Mouse (Mus musculus): Measurements from ENCODE around the gene Morn5. TPM values are rescaled to one million over a fixed set of nuclear protein-coding genes. Genes with fewer than 3 reads are reported as not detected.

Morn5 gene
- polyA plus RNA-seq, 1 experiment from 2014 or later: 6.8 TPM

DNA sequence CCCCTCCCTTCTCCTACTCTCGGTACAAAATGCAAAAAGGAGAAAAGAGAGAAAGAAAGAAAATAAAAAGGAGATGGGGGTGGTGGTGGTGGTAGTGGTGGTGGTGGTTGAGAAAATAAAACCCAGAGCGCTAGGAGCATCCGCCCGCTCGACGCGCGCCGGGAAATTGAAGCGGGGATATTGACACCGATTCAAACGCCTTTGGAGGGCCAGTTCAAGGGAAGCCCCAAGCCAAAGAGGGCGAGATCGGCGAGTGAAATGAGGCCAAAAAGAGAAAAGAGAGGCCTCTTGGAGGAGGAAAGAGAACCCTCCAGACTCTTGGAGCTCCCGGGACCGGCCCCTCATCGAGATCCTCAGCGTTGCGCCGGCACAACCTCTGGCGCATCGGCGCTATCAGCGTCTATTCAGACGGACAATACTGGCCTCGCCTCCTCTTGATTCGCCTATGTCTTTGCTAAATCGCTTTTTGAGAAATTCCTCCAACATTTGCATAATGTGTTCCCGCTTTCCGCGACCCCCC is 55.2 kb downstream of the Morn5 start:
- H3K4me1 ChIP-seq (ENCODE audit: control insufficient read depth, insufficient read depth, low read length): peaks cover 17% of the 10 kb centered on the region
- peak overlapping the region; percentile 83 for H3K27ac ChIP-seq (replicated peaks; ENCODE audit: low read depth, low read length)
- peak overlapping the region; percentile 76 for H3K9ac ChIP-seq (ENCODE audit: low read depth, low read length)
- H3K36me3 ChIP-seq (ENCODE audit: control insufficient read depth, insufficient read depth, low read length): no peaks in the 10 kb centered on the region
- H3K9me3 ChIP-seq (ENCODE audit: control insufficient read depth, low read length): no peaks in the 10 kb centered on the region
- whole genome bisulfite sequencing: under 1% methylated on average over 29 of the region's 32 CpGs
- H3K4me2 ChIP-seq (ENCODE audit: low read depth, low read length): peak overlapping the region; percentile 77
- H3K4me3 ChIP-seq (ENCODE audit: low read depth, low read length): peak overlapping the region; percentile 56
- H3K27me3 ChIP-seq (replicated peaks; ENCODE audit: control insufficient read depth, insufficient read depth, low read length): peaks cover 91% of the 10 kb centered on the region
- ATAC-seq (ENCODE audit: low read depth): no peak
- DNase-seq (ENCODE audit: low spot score): no peak

DNA sequence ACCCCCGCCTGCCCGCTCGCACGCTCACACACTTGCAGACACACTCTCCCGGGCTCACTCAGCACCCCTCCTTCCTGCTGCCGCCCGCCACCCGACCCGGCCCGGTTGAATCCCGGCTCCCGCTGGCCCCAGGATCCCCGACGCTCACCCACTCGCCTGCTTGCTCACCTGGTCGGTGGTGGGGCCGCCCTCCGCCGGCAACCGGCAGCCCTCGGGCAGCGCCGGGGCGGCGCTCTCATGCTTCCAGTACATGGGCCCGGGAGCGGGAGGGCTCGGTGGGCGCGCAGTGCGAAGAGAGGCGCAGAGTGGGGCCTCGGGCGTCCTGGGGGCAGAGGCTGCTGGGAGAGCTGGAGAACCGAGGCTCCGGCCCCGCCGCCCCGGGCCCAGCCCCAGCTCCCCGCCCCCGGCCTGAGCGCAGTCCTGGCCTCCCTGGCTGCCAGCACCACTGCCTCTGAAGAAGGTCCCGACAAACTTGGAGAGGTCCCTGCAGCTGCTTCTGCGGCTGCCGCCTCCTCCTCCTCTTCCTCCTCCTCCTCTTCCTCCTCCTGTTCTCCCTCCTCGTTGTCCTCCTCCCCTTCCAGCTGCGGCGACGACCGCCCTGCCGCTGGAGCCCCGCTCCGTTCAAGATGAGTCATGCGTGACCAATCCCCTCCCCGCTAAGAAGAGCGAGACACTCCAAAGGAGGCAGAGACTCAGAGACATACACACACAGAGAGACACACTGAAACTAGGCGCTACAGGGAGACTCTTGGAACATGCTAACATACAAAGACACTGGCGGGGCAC is 55.9 kb downstream of the Morn5 start, which contains the start of gene Lhx6:
TSS of gene Lhx6 (minus strand) at position 453 of the 786 bp plus-strand sequence.
- 2% methylated on average over 33 of the region's 58 CpGs for WGBS
- Histone ChIP-seq H3K4me2 (ENCODE audit: low read depth, low read length) (peak within 1 kb of the TSS; percentile 77), H3K27me3 (replicated peaks; ENCODE audit: control insufficient read depth, insufficient read depth, low read length) (peaks cover 88% of the 10 kb centered on the region), H3K36me3 (ENCODE audit: control insufficient read depth, insufficient read depth, low read length) (no peaks in the 10 kb centered on the region), H3K27ac (replicated peaks; ENCODE audit: low read depth, low read length) (peak within 1 kb of the TSS; percentile 83), H3K9ac (ENCODE audit: low read depth, low read length) (peak within 1 kb of the TSS; percentile 76), H3K4me1 (ENCODE audit: control insufficient read depth, insufficient read depth, low read length) (peaks cover 17% of the 10 kb centered on the region), H3K9me3 (ENCODE audit: control insufficient read depth, low read length) (no peaks in the 10 kb centered on the region), H3K4me3 (ENCODE audit: low read depth, low read length) (peak within 1 kb of the TSS; percentile 56)
- ATAC-seq (ENCODE audit: low read depth) (peak; percentile 35), DNase-seq (ENCODE audit: low spot score) (peak; percentile 58)

- DNase-seq (ENCODE audit: low spot score): no peak
- WGBS: 2% methylated on average over 7 of the region's 7 CpGs
- Histone ChIP-seq H3K4me2 (ENCODE audit: low read depth, low read length) (no peak overlapping the region), H3K9ac (ENCODE audit: low read depth, low read length) (no peak overlapping the region), H3K36me3 (ENCODE audit: control insufficient read depth, insufficient read depth, low read length) (no peaks in the 10 kb centered on the region), H3K27ac (replicated peaks; ENCODE audit: low read depth, low read length) (no peak overlapping the region), H3K4me1 (ENCODE audit: control insufficient read depth, insufficient read depth, low read length) (peaks cover 6% of the 10 kb centered on the region; the same call in 1 of the 2 replicates), H3K27me3 (replicated peaks; ENCODE audit: control insufficient read depth, insufficient read depth, low read length) (peaks cover 59% of the 10 kb centered on the region), H3K9me3 (ENCODE audit: control insufficient read depth, low read length) (no peaks in the 10 kb centered on the region), H3K4me3 (ENCODE audit: low read depth, low read length) (no peak overlapping the region)
- no peak for ATAC-seq (ENCODE audit: low read depth)
Measured at GRCm38 (mm10) chr2:36108615-36109014, 59.4 kb downstream of the Morn5 start.

GRCm38 (mm10) chr2:36112632-36113031 is 63.4 kb downstream of the Morn5 start:
- Histone ChIP-seq H3K27ac (replicated peaks; ENCODE audit: low read depth, low read length) (no peak overlapping the region), H3K4me2 (ENCODE audit: low read depth, low read length) (no peak overlapping the region), H3K9ac (ENCODE audit: low read depth, low read length) (no peak overlapping the region), H3K27me3 (replicated peaks; ENCODE audit: control insufficient read depth, insufficient read depth, low read length) (peaks cover 20% of the 10 kb centered on the region), H3K4me3 (ENCODE audit: low read depth, low read length) (no peak overlapping the region), H3K4me1 (ENCODE audit: control insufficient read depth, insufficient read depth, low read length) (no peaks in the 10 kb centered on the region), H3K36me3 (ENCODE audit: control insufficient read depth, insufficient read depth, low read length) (peaks cover 23% of the 10 kb centered on the region), H3K9me3 (ENCODE audit: control insufficient read depth, low read length) (no peaks in the 10 kb centered on the region)
- no peak for DNase-seq (ENCODE audit: low spot score)
- 59% methylated on average over 3 of the region's 3 CpGs for WGBS
- no peak for ATAC-seq (ENCODE audit: low read depth)

DNA sequence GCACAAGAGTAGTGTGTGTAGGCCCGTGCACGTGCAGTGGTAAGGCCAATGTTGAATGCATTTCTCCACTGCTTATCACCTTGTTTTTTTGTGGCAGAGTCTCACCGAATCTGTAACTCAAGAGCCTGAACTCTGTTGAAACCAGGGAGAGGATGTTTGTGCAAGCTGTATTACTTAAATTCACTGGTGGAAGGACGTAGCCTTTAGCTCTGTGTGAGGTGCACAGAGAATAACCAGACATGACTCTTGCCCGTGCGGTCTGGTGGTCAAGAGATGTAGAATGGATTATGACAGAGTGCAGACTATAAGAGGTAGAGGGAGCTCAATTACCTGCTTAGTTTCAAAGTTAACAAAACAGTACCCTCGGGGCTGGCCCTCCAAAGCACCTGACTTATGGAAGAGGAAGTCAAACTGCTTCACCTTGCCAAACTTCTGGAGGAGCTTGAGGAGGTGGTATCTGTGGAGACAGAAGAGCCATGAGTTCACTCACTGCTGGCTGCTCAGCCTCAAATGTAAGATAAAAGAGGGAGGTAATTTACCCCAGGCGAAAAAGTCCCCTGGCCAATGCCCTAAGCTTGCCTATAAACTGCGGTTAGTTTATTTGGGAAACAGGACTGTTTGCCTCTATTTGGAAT is 77.7 kb downstream of the Morn5 start:
- no peak overlapping the region for H3K4me2 ChIP-seq (ENCODE audit: low read depth, low read length)
- ATAC-seq (ENCODE audit: low read depth): no peak
- H3K27me3 ChIP-seq (replicated peaks; ENCODE audit: control insufficient read depth, insufficient read depth, low read length): no peaks in the 10 kb centered on the region
- no peak for DNase-seq (ENCODE audit: low spot score)
- peaks cover 83% of the 10 kb centered on the region for H3K36me3 ChIP-seq (ENCODE audit: control insufficient read depth, insufficient read depth, low read length)
- no peaks in the 10 kb centered on the region for H3K4me1 ChIP-seq (ENCODE audit: control insufficient read depth, insufficient read depth, low read length)
- H3K9ac ChIP-seq (ENCODE audit: low read depth, low read length): no peak overlapping the region
- WGBS: 84% methylated on average over 9 of the region's 9 CpGs
- no peaks in the 10 kb centered on the region for H3K9me3 ChIP-seq (ENCODE audit: control insufficient read depth, low read length)
- H3K27ac ChIP-seq (replicated peaks; ENCODE audit: low read depth, low read length): no peak overlapping the region
- no peak overlapping the region for H3K4me3 ChIP-seq (ENCODE audit: low read depth, low read length)

DNA sequence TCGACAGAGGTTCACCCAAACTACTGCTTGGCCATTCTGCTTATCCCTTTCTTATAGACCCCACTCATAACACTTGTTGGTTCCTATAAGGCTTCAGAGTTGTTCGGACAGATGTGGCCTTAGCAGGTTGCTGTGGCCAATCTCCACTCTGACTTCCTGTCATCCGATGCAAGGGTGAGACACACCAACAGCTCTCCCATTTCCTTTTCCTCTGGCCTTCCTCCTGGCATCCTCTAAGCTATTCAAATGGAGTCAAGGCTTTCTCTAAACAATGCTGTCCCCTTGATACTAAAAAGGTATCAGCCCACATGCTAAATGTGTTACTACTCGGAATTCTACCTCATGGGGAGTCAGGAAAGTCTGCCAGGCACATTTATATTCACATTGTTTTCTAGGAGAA is 78.7 kb downstream of the Morn5 start:
- 72% methylated on average over 4 of the region's 4 CpGs for WGBS
- no peak for DNase-seq (ENCODE audit: low spot score)
- no peak overlapping the region for H3K4me3 ChIP-seq (ENCODE audit: low read depth, low read length)
- H3K27me3 ChIP-seq (replicated peaks; ENCODE audit: control insufficient read depth, insufficient read depth, low read length): no peaks in the 10 kb centered on the region
- H3K27ac ChIP-seq (replicated peaks; ENCODE audit: low read depth, low read length): no peak overlapping the region
- H3K4me1 ChIP-seq (ENCODE audit: control insufficient read depth, insufficient read depth, low read length): no peaks in the 10 kb centered on the region
- no peak overlapping the region for H3K9ac ChIP-seq (ENCODE audit: low read depth, low read length)
- H3K9me3 ChIP-seq (ENCODE audit: control insufficient read depth, low read length): no peaks in the 10 kb centered on the region
- ATAC-seq (ENCODE audit: low read depth): no peak
- H3K4me2 ChIP-seq (ENCODE audit: low read depth, low read length): no peak overlapping the region
- H3K36me3 ChIP-seq (ENCODE audit: control insufficient read depth, insufficient read depth, low read length): peaks cover 83% of the 10 kb centered on the region

DNA sequence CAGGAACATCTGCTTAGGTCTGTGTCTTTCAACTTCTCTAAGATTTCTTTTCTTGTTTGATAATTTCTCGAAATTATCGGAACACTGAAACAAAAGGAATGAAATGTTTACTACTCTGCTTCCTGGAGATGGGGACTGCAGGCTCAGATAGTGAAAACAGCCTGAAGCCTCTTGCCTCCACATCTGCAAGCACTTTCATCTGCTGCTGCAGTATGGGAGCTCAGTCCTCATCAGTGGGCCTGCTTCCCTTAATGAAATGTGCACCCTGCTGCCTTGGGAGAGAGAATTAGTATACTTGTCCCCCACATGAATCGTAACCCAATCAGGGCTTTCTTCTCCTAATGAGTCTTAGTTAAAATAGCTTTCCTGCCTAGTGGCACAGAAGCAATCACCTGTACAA is 79.8 kb downstream of the Morn5 start:
- H3K27me3 ChIP-seq (replicated peaks; ENCODE audit: control insufficient read depth, insufficient read depth, low read length): no peaks in the 10 kb centered on the region
- H3K4me2 ChIP-seq (ENCODE audit: low read depth, low read length): no peak overlapping the region
- ATAC-seq (ENCODE audit: low read depth) (no peak), DNase-seq (ENCODE audit: low spot score) (no peak)
- 68% methylated on average over 3 of the region's 3 CpGs for WGBS
- H3K4me1 ChIP-seq (ENCODE audit: control insufficient read depth, insufficient read depth, low read length): no peaks in the 10 kb centered on the region
- no peak overlapping the region for H3K9ac ChIP-seq (ENCODE audit: low read depth, low read length)
- H3K4me3 ChIP-seq (ENCODE audit: low read depth, low read length): no peak overlapping the region
- no peaks in the 10 kb centered on the region for H3K9me3 ChIP-seq (ENCODE audit: control insufficient read depth, low read length)
- H3K36me3 ChIP-seq (ENCODE audit: control insufficient read depth, insufficient read depth, low read length): peaks cover 86% of the 10 kb centered on the region
- no peak overlapping the region for H3K27ac ChIP-seq (replicated peaks; ENCODE audit: low read depth, low read length)
